ENCODE assay signal across 8 mouse cellular contexts in the genomic region with DNA sequence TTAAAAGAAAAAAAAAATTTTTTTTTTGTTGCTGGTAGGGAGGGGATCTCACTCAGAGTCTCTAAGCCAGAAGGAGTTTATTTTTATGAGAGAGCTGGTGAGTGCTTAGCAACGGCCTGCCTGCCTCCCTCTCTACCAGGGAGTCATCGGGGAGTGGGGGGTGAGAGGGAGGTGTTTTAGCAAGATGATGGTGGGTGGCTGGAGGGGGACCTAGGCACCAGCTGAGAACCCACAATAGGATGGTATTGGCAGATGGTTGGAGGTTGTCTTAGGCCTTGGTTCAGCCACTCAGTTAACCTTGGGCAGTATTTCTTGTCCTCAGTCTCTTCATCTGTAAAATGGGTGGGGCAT. TPM values are rescaled to one million over a fixed set of nuclear protein-coding genes. Genes with fewer than 3 reads are reported as not detected.
DNase-seq lines count a peak whose midpoint lies in the region; TF ChIP-seq lines count a peak whose summit lies in the region.

No protein-coding gene starts in this region.

- no peaks in the 10 kb centered on the region for H3K27me3 ChIP-seq in limb, embryonic 10.5 days (ENCODE audit: low read depth, poor library complexity, severe bottlenecking)

- no peak for TF ChIP-seq POLR2A in olfactory bulb, adult 2 months (IDR thresholded peaks at IDR 0.05; ENCODE audit: insufficient read depth, low read depth, low read length)

- H3K36me3 ChIP-seq in ES-E14 (ENCODE audit: control insufficient read depth, insufficient read depth, low read length, poor library complexity, severe bottlenecking) = no peaks in the 10 kb centered on the region; the same call in 1 of the 2 replicates
- H3K36me3 ChIP-seq in limb, embryonic 10.5 days = peaks cover 3% of the 10 kb centered on the region

- in situ Hi-C loops in ES-E14 (cut with MboI; ENCODE audit: low sequenced_read_pairs in 2 of 2, unreplicated experiment in 2 of 2) = no loop called here

- peak overlapping the region; percentile 99 for H3K4me3 ChIP-seq in gastrocnemius, adult 2 months
- peak overlapping the region; percentile 88 to 94; a peak in 3 of 4 replicates for H3K4me3 ChIP-seq in ES-E14 (ENCODE audit: insufficient read depth in 1 of 2, low read depth in 1 of 2, low read length in 2 of 2, poor library complexity in 1 of 2, severe bottlenecking in 1 of 2)
- H3K4me3 ChIP-seq in limb, embryonic 10.5 days = peak overlapping the region; percentile 82
- peak overlapping the region; percentile 94 for H3K4me3 ChIP-seq in olfactory bulb, adult 2 months (ENCODE audit: insufficient read depth, low read depth, low read length)

- intact Hi-C loops in gastrocnemius, adult 2 months (cut with DNase I) = loop anchor here (1.0 to 2.0 kb wide), 2 partner anchors 53 to 109 kb away; no protein-coding TSS in a partner anchor

- no peak for TF ChIP-seq CTCF in gastrocnemius, adult 2 months (IDR thresholded peaks at IDR 0.05)
- TF ChIP-seq CTCF in olfactory bulb, adult 2 months (IDR thresholded peaks at IDR 0.05; ENCODE audit: insufficient read depth, low read depth, low read length) = no peak

- H3K4me1 ChIP-seq in ES-E14 (ENCODE audit: control insufficient read depth in 2 of 2, insufficient read depth in 2 of 2, low read length in 2 of 2, poor library complexity in 1 of 2) = peaks cover 22 to 35% of the 10 kb centered on the region in 2 experiments
- H3K4me1 ChIP-seq in limb, embryonic 10.5 days = peaks cover 52% of the 10 kb centered on the region
- H3K4me1 ChIP-seq in olfactory bulb, adult 2 months (ENCODE audit: control insufficient read depth, insufficient read depth, low read length) = peaks cover 26% of the 10 kb centered on the region

- H3K9ac ChIP-seq in ES-E14 (ENCODE audit: insufficient read depth, low read depth, low read length, poor library complexity, severe bottlenecking) = peak overlapping the region; percentile 27; the same call in 1 of the 2 replicates

- WGBS in limb, embryonic 10.5 days = 18% methylated on average over 2 of the region's 2 CpGs
- 15% methylated on average over 2 of the region's 2 CpGs for WGBS in olfactory bulb, adult 2 months

- H3K9me3 ChIP-seq in ES-E14 (ENCODE audit: control insufficient read depth, insufficient read depth, low read depth, low read length) = no peaks in the 10 kb centered on the region
- no peaks in the 10 kb centered on the region for H3K9me3 ChIP-seq in limb, embryonic 10.5 days (replicated peaks)

- no peak for DNase-seq in gastrocnemius, adult 2 months
- DNase-seq in gastrocnemius, postnatal 25 days = no peak
- DNase-seq in ES-E14 (ENCODE audit: low read depth, low spot score) = no peak
- peak; percentile 47 to 70 for DNase-seq in frontal cortex, postnatal 10 days (ENCODE audit: low spot score in 2 of 2)
- no peak for DNase-seq in limb, embryonic 10.5 days (ENCODE audit: low spot score)
- no peak for DNase-seq in spleen, adult 18-20 months
- DNase-seq in cerebellum, adult 18-20 months = no peak

- peak overlapping the region; percentile 99 for H3K27ac ChIP-seq in gastrocnemius, adult 2 months
- H3K27ac ChIP-seq in ES-E14 (ENCODE audit: insufficient read depth, low read depth, low read length, poor library complexity, severe bottlenecking) = no peak overlapping the region
- 0 out of 2 replicates have a peak overlapping the region, but pooled peaks have one; percentile 94 for H3K27ac ChIP-seq in limb, embryonic 10.5 days
- H3K27ac ChIP-seq in olfactory bulb, adult 2 months (ENCODE audit: insufficient read depth, low read depth, low read length) = peak overlapping the region; percentile 86

TF ChIP-seq in ES-E14, 5 proteins besides CTCF, POLR2A, EP300 and RAD21:
- TF ChIP-seq CHD2 (IDR thresholded peaks at IDR 0.05; ENCODE audit: low read depth, low read length) = no peak
- no peak for TF ChIP-seq HCFC1 (IDR thresholded peaks at IDR 0.05; ENCODE audit: borderline replicate concordance, insufficient read depth, low read length)
- TF ChIP-seq ZC3H11A (IDR thresholded peaks at IDR 0.05; ENCODE audit: borderline replicate concordance, low read depth, low read length) = no peak
- TF ChIP-seq ZNF384 (IDR thresholded peaks at IDR 0.05; ENCODE audit: low read depth, low read length) = no peak
- no peak for TF ChIP-seq MAFK (IDR thresholded peaks at IDR 0.05; ENCODE audit: insufficient read depth, low read depth, low read length)

RNA-seq across cellular contexts. Expression of a gene that starts 1.7 kb away (rescaled TPM):
- 10 to 100 TPM; 67.0 to 91.9 TPM for total RNA-seq in gastrocnemius, adult 2 months (2021)
- total RNA-seq in gastrocnemius, postnatal 25 days (2021) = 10 to 100 TPM; 52.1 to 57.8 TPM
- total RNA-seq in ES-E14 (2012; rRNA removed) = 150 and 231 TPM in 2 replicates
- 45.0 and 49.7 TPM in 2 replicates for polyA plus RNA-seq in limb, embryonic 10.5 days (2016; fragmentation: Nextera tagmentation; extraction: Ambion mirVana)
- 322 TPM in 1 of 2 replicates, not detected in the other for polyA plus RNA-seq in olfactory bulb, adult 2 months (2012; ENCODE audit: insufficient read depth, insufficient read length, low replicate concordance, missing spikeins)

Comparison
In these comparisons a context has a peak if more than half of its experiments do, and no peak if none do; other contexts are left out.
1. DNase-seq: peak in frontal cortex, postnatal 10 days (2 of 2); none in gastrocnemius, adult 2 months (single experiment), gastrocnemius, postnatal 25 days (single experiment), ES-E14 (single experiment), limb, embryonic 10.5 days (single experiment), spleen, adult 18-20 months (0 of 2) and cerebellum, adult 18-20 months (0 of 2).
2. Peak in every context shown above with its lines, with median percentiles within 50 percentile points of each other: H3K4me3 ChIP-seq.